Mouse (Mus musculus) embryonic facial prominence, embryonic 12.5 days (tissue): ENCODE data around the gene Mchr1. TPM values are rescaled to one million over a fixed set of nuclear protein-coding genes. Genes with fewer than 3 reads are reported as not detected.
A peak's percentile ranks its signal among the peaks of the same experiment; 100 is the strongest.

Experiments
- ATAC-seq: fragments of 200-750 bp; cut with Nextera tagmentation; 2 replicates; pipeline ENCODE4 v1.8.0; 2017; ENCODE audit not compliant: insufficient number of reproducible peaks, insufficient read depth, low FRiP score, low TSS enrichment
- H3K27ac ChIP-seq: fragments of 300-500 bp; sonication (generic); 2 replicates; pipeline ENCODE4 v1.5.1; 2016; ENCODE audit warnings: mild to moderate bottlenecking
- H3K27me3 ChIP-seq: fragments of 300-500 bp; sonication (generic); 2 replicates; pipeline ENCODE4 v1.6.1; 2016; ENCODE audit warnings: mild to moderate bottlenecking, moderate library complexity
- H3K36me3 ChIP-seq: fragments of 300-500 bp; sonication (generic); 2 replicates; pipeline ENCODE4 v1.6.1; 2016; ENCODE audit warnings: mild to moderate bottlenecking
- H3K4me1 ChIP-seq: fragments of 300-500 bp; sonication (generic); 2 replicates; pipeline ENCODE4 v1.6.1; 2016
- H3K4me2 ChIP-seq: fragments of 300-500 bp; sonication (generic); replicated peaks from 2 replicates; pipeline ENCODE4 v1.6.1; 2016; ENCODE audit warnings: mild to moderate bottlenecking, moderate library complexity
- H3K4me3 ChIP-seq: fragments of 300-500 bp; sonication (generic); 2 replicates; pipeline ENCODE4 v1.5.1; 2016; ENCODE audit warnings: mild to moderate bottlenecking
- H3K9ac ChIP-seq: fragments of 300-500 bp; sonication (generic); 2 replicates; pipeline ENCODE4 v1.6.1; 2016; ENCODE audit warnings: mild to moderate bottlenecking, moderate library complexity
- H3K9me3 ChIP-seq: fragments of 300-500 bp; sonication (generic); 2 replicates; pipeline ENCODE4 v1.6.1; 2016; ENCODE audit warnings: mild to moderate bottlenecking, moderate library complexity
- WGBS: fragments of 180-500 bp; shearing (Covaris S2); methylation state at CpG from one replicate; pipeline ENCODE4 v1.1.7; 2016; 5-methylcytosine and 5-hydroxymethylcytosine counted together
- polyA plus RNA-seq: library from polyadenylated mRNA; unstranded; fragments of >200 nt; fragmentation: Nextera tagmentation; extraction: Ambion mirVana; gene quantifications from 2 replicates; pipeline ENCODE4 v1.2.1, GENCODE M21; 2016

Gene Mchr1
- polyA plus RNA-seq, 1 experiment from 2014 or later = 1.0 TPM

GRCm38 (mm10) chr15:81228258-81228657 is 7.0 kb upstream of the Mchr1 start:
- Histone ChIP-seq H3K27ac (no peak overlapping the region), H3K4me2 (no peak overlapping the region), H3K4me3 (no peak overlapping the region), H3K9ac (no peak overlapping the region), H3K27me3 (no peaks in the 10 kb centered on the region), H3K4me1 (no peaks in the 10 kb centered on the region), H3K36me3 (no peaks in the 10 kb centered on the region), H3K9me3 (no peaks in the 10 kb centered on the region)
- 85% methylated on average over 3 of the region's 3 CpGs for WGBS
- no peak for ATAC-seq

- ATAC-seq = no peak
- H3K4me2 ChIP-seq = no peak overlapping the region
- H3K9ac ChIP-seq = no peak overlapping the region
- no peaks in the 10 kb centered on the region for H3K4me1 ChIP-seq
- no peak overlapping the region for H3K27ac ChIP-seq
- no peaks in the 10 kb centered on the region for H3K36me3 ChIP-seq
- no peaks in the 10 kb centered on the region for H3K9me3 ChIP-seq
- no peak overlapping the region for H3K4me3 ChIP-seq
- WGBS = 79% methylated on average over 3 of the region's 3 CpGs
- H3K27me3 ChIP-seq = 0 out of 2 replicates have a peak, but pooled peaks cover 3% of the 10 kb centered on the region
These were observed 5.5 kb upstream of the Mchr1 start for GRCm38 (mm10) chr15:81229791-81230190.

- 88% methylated on average over 7 of the region's 7 CpGs for WGBS
- no peak overlapping the region for H3K4me3 ChIP-seq
- H3K4me1 ChIP-seq = peaks cover 14% of the 10 kb centered on the region; the same call in 1 of the 2 replicates
- H3K4me2 ChIP-seq = no peak overlapping the region
- no peak overlapping the region for H3K9ac ChIP-seq
- H3K9me3 ChIP-seq = no peaks in the 10 kb centered on the region
- H3K27ac ChIP-seq = no peak overlapping the region
- H3K27me3 ChIP-seq = 0 out of 2 replicates have a peak, but pooled peaks cover 11% of the 10 kb centered on the region
- H3K36me3 ChIP-seq = no peaks in the 10 kb centered on the region
- ATAC-seq = no peak
These were observed 4.0 kb upstream of the Mchr1 start for GRCm38 (mm10) chr15:81231325-81231724.

- no peak for ATAC-seq
- H3K9ac ChIP-seq = no peak overlapping the region
- H3K9me3 ChIP-seq = no peaks in the 10 kb centered on the region
- peaks cover 17% of the 10 kb centered on the region; the same call in 1 of the 2 replicates for H3K4me1 ChIP-seq
- no peak overlapping the region for H3K27ac ChIP-seq
- H3K36me3 ChIP-seq = no peaks in the 10 kb centered on the region
- H3K4me2 ChIP-seq = peak overlapping the region; percentile 69
- H3K27me3 ChIP-seq = peaks cover 27% of the 10 kb centered on the region
- H3K4me3 ChIP-seq = peak overlapping the region; percentile 36
- WGBS = 7% methylated on average over 8 of the region's 8 CpGs
These were observed 763 bp downstream of the Mchr1 start for GRCm38 (mm10) chr15:81236062-81236461.

- Histone ChIP-seq H3K36me3 (no peaks in the 10 kb centered on the region), H3K4me2 (no peak overlapping the region), H3K9me3 (no peaks in the 10 kb centered on the region), H3K27ac (no peak overlapping the region), H3K9ac (no peak overlapping the region), H3K27me3 (peaks cover 27% of the 10 kb centered on the region), H3K4me3 (no peak overlapping the region), H3K4me1 (peaks cover 17% of the 10 kb centered on the region; the same call in 1 of the 2 replicates)
- WGBS = 92% methylated on average over 18 of the region's 18 CpGs
- no peak for ATAC-seq
These were observed 2.2 kb downstream of the Mchr1 start for GRCm38 (mm10) chr15:81237471-81237870.

GRCm38 (mm10) chr15:81239261-81239660 is 4.0 kb downstream of the Mchr1 start:
- WGBS = 13% methylated on average over 7 of the region's 7 CpGs
- Histone ChIP-seq H3K27me3 (peaks cover 25% of the 10 kb centered on the region), H3K9me3 (0 out of 2 replicates have a peak, but pooled peaks cover 2% of the 10 kb centered on the region), H3K4me2 (no peak overlapping the region), H3K4me1 (peaks cover 17% of the 10 kb centered on the region; the same call in 1 of the 2 replicates), H3K36me3 (no peaks in the 10 kb centered on the region), H3K9ac (no peak overlapping the region), H3K27ac (no peak overlapping the region), H3K4me3 (no peak overlapping the region)
- ATAC-seq = no peak

- H3K36me3 ChIP-seq = no peaks in the 10 kb centered on the region
- H3K4me2 ChIP-seq = no peak overlapping the region
- H3K4me3 ChIP-seq = no peak overlapping the region
- whole genome bisulfite sequencing = 75% methylated on average over 13 of the region's 13 CpGs
- H3K27me3 ChIP-seq = peaks cover 24% of the 10 kb centered on the region
- H3K9ac ChIP-seq = no peak overlapping the region
- no peak for ATAC-seq
- H3K27ac ChIP-seq = no peak overlapping the region
- peaks cover 16% of the 10 kb centered on the region; the same call in 1 of the 2 replicates for H3K4me1 ChIP-seq
- H3K9me3 ChIP-seq = 0 out of 2 replicates have a peak, but pooled peaks cover 3% of the 10 kb centered on the region
These were observed 4.6 kb downstream of the Mchr1 start for GRCm38 (mm10) chr15:81239794-81240343.

GRCm38 (mm10) chr15:81246890-81247289 is 11.6 kb downstream of the Mchr1 start:
- no peak for ATAC-seq
- WGBS = 90% methylated on average over 3 of the region's 3 CpGs
- H3K9me3 ChIP-seq = 0 out of 2 replicates have a peak, but pooled peaks cover 3% of the 10 kb centered on the region

GRCm38 (mm10) chr15:81247583-81248340 is 12.5 kb downstream of the Mchr1 start:
- ATAC-seq = no peak
- Histone ChIP-seq H3K4me3 (no peak overlapping the region), H3K4me1 (peaks cover 5% of the 10 kb centered on the region; the same call in 1 of the 2 replicates), H3K4me2 (peak overlapping the region; percentile 32), H3K27ac (peak overlapping the region; percentile 55; the same call in 1 of the 2 replicates), H3K9ac (no peak overlapping the region), H3K27me3 (no peaks in the 10 kb centered on the region), H3K36me3 (no peaks in the 10 kb centered on the region), H3K9me3 (0 out of 2 replicates have a peak, but pooled peaks cover 3% of the 10 kb centered on the region)
- WGBS = 42% methylated on average over 13 of the region's 13 CpGs

More at GRCm38 (mm10) chr15:81246890-81247289, 11.6 kb downstream of the Mchr1 start:
- Histone ChIP-seq H3K4me2 (no peak overlapping the region), H3K27me3 (no peaks in the 10 kb centered on the region), H3K9ac (no peak overlapping the region), H3K4me1 (peaks cover 5% of the 10 kb centered on the region; the same call in 1 of the 2 replicates), H3K4me3 (no peak overlapping the region), H3K27ac (no peak overlapping the region), H3K36me3 (no peaks in the 10 kb centered on the region)

- Histone ChIP-seq H3K4me3 (no peak overlapping the region), H3K4me1 (peaks cover 5% of the 10 kb centered on the region; the same call in 1 of the 2 replicates), H3K36me3 (no peaks in the 10 kb centered on the region), H3K4me2 (no peak overlapping the region), H3K9me3 (0 out of 2 replicates have a peak, but pooled peaks cover 3% of the 10 kb centered on the region), H3K9ac (no peak overlapping the region), H3K27me3 (no peaks in the 10 kb centered on the region), H3K27ac (no peak overlapping the region)
- no peak for ATAC-seq
- 86% methylated on average over 4 of the region's 4 CpGs for WGBS
These were observed 13.0 kb downstream of the Mchr1 start for GRCm38 (mm10) chr15:81248341-81248679.

GRCm38 (mm10) chr15:81248951-81249579 is 13.8 kb downstream of the Mchr1 start:
- Histone ChIP-seq H3K9me3 (0 out of 2 replicates have a peak, but pooled peaks cover 3% of the 10 kb centered on the region), H3K36me3 (no peaks in the 10 kb centered on the region), H3K27me3 (no peaks in the 10 kb centered on the region)

More at GRCm38 (mm10) chr15:81248951-81249579, 13.8 kb downstream of the Mchr1 start:
- Histone ChIP-seq H3K27ac (no peak overlapping the region), H3K4me1 (peaks cover 5% of the 10 kb centered on the region; the same call in 1 of the 2 replicates), H3K4me3 (no peak overlapping the region), H3K4me2 (no peak overlapping the region), H3K9ac (no peak overlapping the region)
- no peak for ATAC-seq
- WGBS = 86% methylated on average over 4 of the region's 4 CpGs
